Mouse (Mus musculus) spleen, postnatal 14 days (tissue): Measurements from ENCODE around the gene Gm27179.
"Not testable (repeated sequence)": the region's sequence is repeated elsewhere in the genome, so short reads cannot be mapped to it uniquely, and the experiment has no call there.

Experiments used
- DNase-seq, 2 experiments: peaks; one replicate each; pipeline ENCODE4 v3.0.0; 2021 to 2022; ENCODE audit warnings: low spot score in 2 of 2

Gm27179 gene

DNA sequence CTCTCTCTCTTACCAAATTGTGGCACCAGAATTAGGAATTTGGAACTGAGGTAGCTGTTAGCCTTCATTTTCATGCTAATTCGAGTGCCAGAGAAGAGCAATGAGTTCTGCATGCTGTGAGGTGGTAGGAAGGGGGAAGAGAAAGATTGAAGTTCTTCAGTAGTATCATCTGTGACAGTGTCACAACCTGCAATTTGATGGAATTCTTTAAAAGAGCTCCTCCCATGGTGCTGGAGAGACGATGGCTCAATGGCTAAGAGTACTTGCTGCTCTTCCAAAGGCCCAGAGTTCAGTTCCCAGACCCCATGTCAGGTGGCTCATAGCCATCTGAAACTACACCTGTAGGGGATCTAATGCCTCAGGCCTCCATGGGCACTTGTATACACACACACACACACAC is at the start of gene Gm27179:
Gene Gm27179, minus strand, starts transcription at position 101 of the 400 bp plus-strand sequence.
- DNase-seq = not testable (repeated sequence)

GRCm38 (mm10) chr14:69557550-69557949 is 45.2 kb upstream of the Gm27179 start:
- not testable (repeated sequence) for DNase-seq

DNA sequence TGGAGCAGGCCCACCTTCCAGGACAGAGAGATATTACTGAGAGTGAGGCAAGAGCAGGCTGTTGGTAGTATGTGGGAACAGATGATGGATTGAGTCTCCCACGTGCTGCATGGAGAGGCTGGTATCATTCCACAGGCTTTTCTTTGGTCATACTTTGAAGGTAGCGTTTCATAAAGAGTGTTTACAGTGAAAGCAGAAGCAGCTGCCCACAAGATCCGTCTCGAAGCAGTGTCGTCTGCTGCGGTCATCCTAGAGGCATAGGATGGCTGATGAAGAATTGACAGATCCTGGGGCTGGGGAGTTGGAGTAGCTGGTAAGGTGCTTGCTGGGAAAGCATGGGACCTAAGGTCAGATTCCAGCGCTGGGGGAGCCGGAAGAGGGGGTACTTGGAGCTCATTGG is 44.5 kb upstream of the Gm27179 start:
- DNase-seq = not testable (repeated sequence)

DNA sequence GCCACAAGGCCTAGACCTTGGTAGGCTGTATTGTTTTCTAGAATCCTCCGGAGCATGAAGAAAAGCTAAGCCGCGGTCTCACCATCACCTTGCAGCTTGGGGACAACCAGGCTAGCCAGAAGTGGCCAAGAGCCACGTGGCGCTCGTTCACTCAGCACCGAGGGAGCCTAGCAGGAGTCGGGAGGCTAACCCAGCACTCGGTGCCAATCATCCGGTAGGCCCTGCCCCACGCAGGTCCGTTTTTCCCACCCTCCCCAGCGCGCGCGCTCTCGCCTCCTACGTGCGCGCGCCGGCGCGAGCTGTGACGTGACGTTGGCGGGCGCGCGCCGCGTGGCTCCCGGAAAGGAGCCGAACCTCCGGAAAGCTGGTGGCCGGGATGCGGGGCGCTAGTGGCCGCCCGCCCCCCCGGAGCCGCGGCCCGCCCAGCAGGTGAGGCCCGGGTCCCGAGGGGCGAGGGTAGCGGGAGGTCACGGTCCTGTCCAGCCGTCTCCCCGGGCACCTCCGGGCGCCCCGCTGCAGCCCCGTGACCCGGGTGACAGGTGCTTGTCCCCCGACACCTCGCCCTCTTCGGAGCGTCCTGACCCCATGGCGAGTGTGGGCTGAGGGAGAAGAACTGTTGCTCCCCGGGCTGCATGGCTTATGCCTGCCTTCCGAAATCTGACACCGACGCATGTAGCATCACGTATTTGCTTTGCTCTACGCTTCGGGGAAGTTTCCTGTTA is 42.9 kb upstream of the Gm27179 start, which contains the start of gene Entpd4b:
Gene Entpd4b, plus strand, starts transcription at position 315 of the 722 bp plus-strand sequence.
- DNase-seq = not testable (repeated sequence)

DNA sequence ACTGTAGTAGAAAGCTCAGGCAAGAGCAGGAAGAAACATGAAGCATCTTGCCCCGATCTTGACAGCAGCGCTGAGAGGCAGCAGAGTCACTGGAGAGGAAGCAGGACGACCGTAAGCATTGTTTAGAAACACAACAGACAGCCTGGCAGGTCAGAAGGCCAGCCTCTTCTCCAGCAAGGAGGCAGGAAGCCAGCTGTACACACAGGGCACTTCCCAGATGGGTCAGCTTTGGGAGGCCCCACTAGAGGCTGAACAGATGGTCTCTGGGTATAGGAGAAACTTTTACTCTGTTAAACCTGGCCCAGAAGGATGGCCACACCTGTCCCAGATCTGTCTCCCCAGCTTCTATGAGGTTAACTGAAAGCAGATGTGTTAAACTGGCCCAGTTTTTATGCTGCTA is 35.0 kb upstream of the Gm27179 start:
- DNase-seq = not testable (repeated sequence)

- not testable (repeated sequence) for DNase-seq
Observed at GRCm38 (mm10) chr14:69545052-69545451, 32.7 kb upstream of the Gm27179 start.

GRCm38 (mm10) chr14:69544033-69544432 is 31.7 kb upstream of the Gm27179 start:
- DNase-seq = not testable (repeated sequence)

DNA sequence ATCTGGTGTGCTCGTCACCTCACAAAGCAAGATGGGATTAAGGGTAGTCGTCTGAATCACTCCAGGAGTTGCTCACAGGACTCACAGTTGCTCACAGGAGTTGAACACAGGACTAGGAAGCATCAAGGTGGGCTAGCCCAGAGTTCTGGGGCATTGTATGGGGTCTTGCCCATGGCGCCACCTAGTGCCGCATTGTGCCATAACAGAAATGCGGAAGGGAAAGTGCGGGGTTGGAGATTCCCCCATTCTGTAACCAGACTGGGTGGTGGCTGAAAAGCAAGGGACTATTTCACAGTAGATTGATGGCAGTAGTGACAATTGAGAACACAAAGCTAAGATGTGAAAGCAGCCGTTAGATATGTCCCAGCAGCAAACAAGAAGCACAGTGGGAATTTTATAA is 30.3 kb upstream of the Gm27179 start:
- DNase-seq = not testable (repeated sequence)

GRCm38 (mm10) chr14:69540113-69540512 is 27.8 kb upstream of the Gm27179 start:
- not testable (repeated sequence) for DNase-seq

DNA sequence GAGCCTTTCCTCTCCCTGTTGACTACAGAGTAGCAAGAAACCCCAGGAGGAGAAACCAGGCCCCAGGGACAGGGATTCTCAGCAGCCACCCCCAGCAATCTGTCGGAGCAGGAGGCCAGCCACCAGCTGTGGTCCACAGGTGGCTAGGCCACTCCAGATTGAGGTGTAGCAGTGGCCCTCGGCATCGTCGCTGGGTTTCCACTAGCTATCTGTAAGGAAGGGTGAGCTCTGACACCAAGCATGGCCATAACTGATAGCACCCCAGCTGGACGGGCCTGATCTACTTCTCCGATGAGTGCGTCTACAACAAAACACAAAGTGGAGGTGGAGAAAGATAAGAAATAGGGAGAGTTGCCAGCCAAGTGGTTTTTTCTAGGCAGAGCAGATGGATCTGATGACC is 24.2 kb upstream of the Gm27179 start:
- DNase-seq = not testable (repeated sequence)

GRCm38 (mm10) chr14:69526202-69526601 is 13.9 kb upstream of the Gm27179 start:
- not testable (repeated sequence) for DNase-seq

GRCm38 (mm10) chr14:69523001-69523400 is 10.7 kb upstream of the Gm27179 start:
- DNase-seq = not testable (repeated sequence)

DNA sequence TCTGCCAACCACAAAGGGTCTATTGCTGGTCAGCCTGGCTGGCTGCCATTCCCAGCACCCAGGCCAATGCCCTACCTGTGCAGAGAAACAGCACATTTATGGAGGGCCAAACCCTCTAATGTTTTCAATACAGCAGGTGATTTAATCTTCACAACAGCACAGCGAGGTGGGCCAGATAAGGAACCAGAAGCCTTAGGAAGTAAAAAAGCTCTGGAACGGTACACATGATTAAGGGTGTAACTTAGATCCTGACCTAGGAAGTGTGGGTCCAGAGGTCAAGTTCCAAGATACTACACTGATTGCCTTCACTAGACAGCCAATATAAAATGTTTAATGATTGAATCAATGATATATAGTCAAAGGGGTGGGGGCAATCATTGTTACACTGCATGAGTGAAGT is 8.5 kb upstream of the Gm27179 start:
- DNase-seq = not testable (repeated sequence)

DNA sequence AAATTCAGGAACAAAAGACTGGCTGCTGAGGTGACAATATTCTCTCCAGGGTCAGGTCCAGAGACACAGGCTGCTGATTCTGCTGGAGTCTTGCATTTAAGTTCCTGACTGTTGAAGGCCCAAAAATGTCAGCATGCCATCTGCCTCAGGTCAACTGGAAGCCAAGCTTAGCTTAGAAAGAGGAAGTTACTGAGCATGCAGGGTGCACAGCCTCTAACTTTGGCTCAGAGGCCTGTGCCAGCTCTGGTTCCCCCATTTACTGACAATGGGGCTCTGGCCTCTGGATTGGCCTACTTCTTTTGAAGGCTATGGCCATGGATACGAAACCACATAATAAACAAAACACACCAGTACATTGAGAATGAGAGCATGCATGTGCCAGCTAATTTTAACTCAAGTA is 5.3 kb downstream of the Gm27179 start:
- not testable (repeated sequence) for DNase-seq

GRCm38 (mm10) chr14:69503174-69503573 is 9.2 kb downstream of the Gm27179 start, which contains the start of gene Gm16867:
Gene Gm16867, minus strand, starts transcription at chr14:69503362.
- DNase-seq = not testable (repeated sequence)

DNA sequence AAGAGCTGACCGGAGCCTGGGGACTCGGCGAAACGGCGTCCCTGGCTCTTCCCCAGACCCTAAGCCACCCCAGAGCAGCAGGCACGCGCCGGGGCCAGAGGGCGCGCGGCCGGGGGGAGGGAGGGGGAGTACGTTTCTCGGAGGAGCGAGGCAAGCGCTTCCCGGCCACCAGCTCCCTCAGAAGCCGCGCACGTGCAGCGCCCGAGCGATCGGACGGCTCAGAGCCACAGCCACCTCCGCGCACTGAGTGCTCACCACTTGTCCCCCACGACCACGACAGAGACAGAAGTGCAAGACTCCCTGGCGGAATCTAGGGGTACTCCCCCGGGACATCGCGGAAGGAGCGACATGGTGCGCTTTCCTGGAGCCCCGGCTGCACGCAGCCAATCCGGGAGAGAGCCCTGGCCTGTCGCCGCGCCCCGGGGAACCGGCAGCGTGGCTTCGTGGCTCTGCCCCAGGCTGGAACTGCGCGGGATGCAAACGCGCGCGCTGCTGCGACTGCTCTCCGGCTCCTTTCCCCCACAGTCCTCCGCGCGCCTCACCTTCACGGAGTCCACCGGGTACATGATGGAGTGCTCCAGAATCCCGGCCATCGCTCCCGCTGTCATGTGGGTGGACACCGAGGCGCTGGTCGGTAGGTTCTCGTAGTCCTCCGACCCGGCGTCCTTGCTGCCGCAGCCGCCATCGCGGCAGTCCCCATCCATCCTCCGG is 9.8 kb downstream of the Gm27179 start:
- not testable (repeated sequence) for DNase-seq

- not testable (repeated sequence) for DNase-seq
Observed at GRCm38 (mm10) chr14:69496259-69496658, 16.1 kb downstream of the Gm27179 start.

- DNase-seq = not testable (repeated sequence)
Observed at GRCm38 (mm10) chr14:69494946-69495345, 17.4 kb downstream of the Gm27179 start.

DNA sequence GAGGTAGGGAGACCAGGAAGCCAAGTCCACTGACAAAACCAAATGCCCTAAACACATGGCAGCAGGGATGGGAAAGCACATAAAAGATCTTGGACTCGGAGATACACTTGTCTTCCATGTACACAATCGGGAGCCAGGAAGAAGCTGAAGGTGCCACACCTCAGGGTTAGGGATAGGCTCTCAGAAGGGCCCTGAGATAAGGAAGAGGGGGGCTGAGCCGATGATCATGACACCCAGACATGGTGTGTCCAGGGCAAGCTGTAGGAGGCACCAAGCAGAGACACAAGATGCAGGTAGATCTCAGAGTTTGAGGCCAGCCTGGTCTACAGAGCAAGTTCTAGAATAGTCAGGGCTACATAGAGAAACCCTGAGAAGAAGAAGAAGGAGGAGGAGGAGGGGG is 17.8 kb downstream of the Gm27179 start:
- DNase-seq = not testable (repeated sequence)

- DNase-seq = not testable (repeated sequence)
Observed at GRCm38 (mm10) chr14:69488001-69488400, 24.3 kb downstream of the Gm27179 start.

DNA sequence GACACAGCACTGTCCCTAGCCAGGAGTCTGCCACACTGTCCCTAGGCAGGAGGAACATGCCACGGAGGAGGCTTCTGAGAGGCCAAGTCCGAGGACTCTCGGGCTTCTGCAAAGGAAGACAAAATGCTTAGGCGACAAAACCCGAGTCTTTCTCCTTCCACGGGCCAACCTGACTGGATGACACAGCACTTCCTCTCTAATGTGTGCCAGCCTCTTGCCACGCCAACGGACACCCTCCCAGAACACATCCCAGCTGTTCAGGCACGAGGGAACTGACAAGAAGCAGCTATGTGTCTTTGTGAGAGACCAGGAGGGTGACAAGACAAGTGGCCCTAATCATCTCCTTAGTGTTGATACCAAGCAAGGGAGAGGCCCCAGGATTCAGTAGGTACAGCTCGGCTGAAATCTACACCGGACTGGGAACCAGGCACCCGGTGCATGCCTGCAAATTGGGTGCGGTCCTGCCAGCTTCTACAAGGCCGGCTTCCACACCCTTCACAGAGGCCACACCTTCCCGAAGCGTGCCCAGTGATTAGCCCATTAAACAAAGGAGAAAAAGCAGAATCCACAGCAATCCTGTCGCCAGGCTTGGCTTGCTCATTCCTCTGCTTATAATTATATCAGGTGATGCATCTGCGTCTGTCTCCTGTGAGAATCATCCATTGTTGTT is 26.7 kb downstream of the Gm27179 start:
- not testable (repeated sequence) for DNase-seq
